24 mouse cellular contexts compared by ENCODE assay signal in the genomic region with DNA sequence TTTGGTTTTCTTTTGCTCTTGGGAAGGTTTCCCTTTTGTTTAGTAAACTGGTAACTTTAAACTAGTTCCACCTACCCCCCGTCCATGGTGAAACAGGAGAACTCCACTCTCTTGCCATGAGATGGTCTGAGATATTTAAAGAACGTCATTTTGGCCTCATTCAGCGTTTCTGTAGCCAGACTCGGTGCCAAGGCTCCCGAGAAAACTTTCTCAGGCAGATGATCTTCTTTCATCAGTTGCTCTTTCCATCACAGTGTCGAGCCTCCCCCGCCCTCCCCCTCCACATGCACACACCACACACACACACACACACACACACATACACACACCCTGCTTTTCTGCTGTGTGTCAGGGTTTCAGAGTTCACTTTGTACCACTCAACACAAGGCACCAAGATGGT.
"Had no signal": no experiment of that assay in that cellular context is flagged by ENCODE, and none has a peak within 500 bp of the region (broad histone marks: within the 10 kb centered on the region; RNA-seq: fewer than 3 reads in every experiment).

No protein-coding gene starts in this region.

- H3K4me1 ChIP-seq: limb, embryonic 10.5 days; limb, embryonic 13.5 days; liver, embryonic 12.5 days; liver, embryonic 15.5 days; lung, embryonic 15.5 days; megakaryocyte, embryonic 14.5 days; midbrain, embryonic 15.5 days; neural tube, embryonic 12.5 days; neural tube, embryonic 15.5 days had no signal

- H3K36me3 ChIP-seq: limb, embryonic 10.5 days; limb, embryonic 13.5 days; liver, embryonic 12.5 days; liver, embryonic 15.5 days; lung, embryonic 15.5 days; midbrain, embryonic 15.5 days; neural tube, embryonic 12.5 days; neural tube, embryonic 15.5 days had no signal

- H3K4me3 ChIP-seq: layer of hippocampus, adult 2 months; limb, embryonic 10.5 days; limb, embryonic 13.5 days; liver, embryonic 12.5 days; liver, embryonic 15.5 days; lung, embryonic 15.5 days; megakaryocyte, embryonic 14.5 days; midbrain, embryonic 15.5 days; neural tube, embryonic 12.5 days; neural tube, embryonic 15.5 days had no signal

- H3K9ac ChIP-seq: limb, embryonic 13.5 days; liver, embryonic 12.5 days; liver, embryonic 15.5 days; lung, embryonic 15.5 days; midbrain, embryonic 15.5 days; neural tube, embryonic 12.5 days; neural tube, embryonic 15.5 days had no signal

- H3K27me3 ChIP-seq: limb, embryonic 13.5 days; liver, embryonic 15.5 days; lung, embryonic 15.5 days; midbrain, embryonic 15.5 days; neural tube, embryonic 12.5 days; neural tube, embryonic 15.5 days had no signal

- H3K27ac ChIP-seq: layer of hippocampus, adult 2 months; limb, embryonic 10.5 days; limb, embryonic 13.5 days; liver, embryonic 12.5 days; liver, embryonic 15.5 days; lung, embryonic 15.5 days; midbrain, embryonic 15.5 days; neural tube, embryonic 12.5 days; neural tube, embryonic 15.5 days had no signal

- ATAC-seq: liver, embryonic 12.5 days; midbrain, embryonic 15.5 days had no signal

- H3K9me3 ChIP-seq: limb, embryonic 10.5 days; limb, embryonic 13.5 days; liver, embryonic 12.5 days; liver, embryonic 15.5 days; lung, embryonic 15.5 days; megakaryocyte, embryonic 14.5 days; midbrain, embryonic 15.5 days; neural tube, embryonic 12.5 days; neural tube, embryonic 15.5 days had no signal

- H3K4me2 ChIP-seq: limb, embryonic 13.5 days; liver, embryonic 12.5 days; liver, embryonic 15.5 days; lung, embryonic 15.5 days; midbrain, embryonic 11.5 days; midbrain, embryonic 15.5 days; neural tube, embryonic 12.5 days; neural tube, embryonic 15.5 days had no signal

- DNase-seq: kidney, adult 9 months; kidney, postnatal 14 days; layer of hippocampus, adult 9-11 months; liver; lung, adult 18-20 months; lung, postnatal 10 days; lung, postnatal 36 days; right cerebral cortex, adult 18-20 months; right cerebral cortex, postnatal 14 days; right cerebral cortex, postnatal 4 days; spleen, adult 18-20 months; thymus, adult 18-20 months; thymus, postnatal 4 days had no signal
